27 mouse cellular contexts compared by ENCODE assay signal in genomic region chr2:174424301-174425085, GRCm38 (mm10). TPM values are rescaled to one million over a fixed set of nuclear protein-coding genes. Genes with fewer than 3 reads are reported as not detected.
DNase-seq lines count a peak whose midpoint lies in the region; ATAC-seq and TF ChIP-seq lines count a peak whose summit lies in the region.
"Had no signal": no experiment of that assay in that cellular context is flagged by ENCODE, and none has a peak within 500 bp of the region (broad histone marks: within the 10 kb centered on the region; RNA-seq: fewer than 3 reads in every experiment).

No protein-coding gene starts in this region.

- no peak for ATAC-seq in forebrain, embryonic 11.5 days (replicated peaks; ENCODE audit: low FRiP score)
- no peak for ATAC-seq in forebrain, postnatal 0 days
- peak; percentile 69 for ATAC-seq in kidney, embryonic 14.5 days (ENCODE audit: low FRiP score, low TSS enrichment)
- peak; percentile 47; the same call in 1 of the 2 replicates for ATAC-seq in kidney, embryonic 16.5 days (ENCODE audit: low FRiP score, low TSS enrichment)
- ATAC-seq: activated CD4-positive, CD25-positive, alpha-beta regulatory T cell, adult 4 months; CD4-positive, CD25-positive, alpha-beta regulatory T cell, adult 4 months; forebrain, embryonic 14.5 days; Patski had no signal

- H3K27me3 ChIP-seq in forebrain, embryonic 11.5 days (ENCODE audit: control insufficient read depth, insufficient read depth, low read length) = no peaks in the 10 kb centered on the region
- H3K27me3 ChIP-seq in forebrain, postnatal 0 days (ENCODE audit: insufficient read depth, low read length) = no peaks in the 10 kb centered on the region
- H3K27me3 ChIP-seq in kidney, embryonic 14.5 days (ENCODE audit: control insufficient read depth, insufficient read depth, low read length) = no peaks in the 10 kb centered on the region
- H3K27me3 ChIP-seq in kidney, embryonic 16.5 days (ENCODE audit: insufficient read depth, low read length) = no peaks in the 10 kb centered on the region
- H3K27me3 ChIP-seq: CH12.LX; embryonic facial prominence, embryonic 12.5 days; forebrain, embryonic 12.5 days; Patski had no signal

- H3K4me3 ChIP-seq in forebrain, embryonic 11.5 days (ENCODE audit: low read depth, low read length) = no peak overlapping the region
- H3K4me3 ChIP-seq in forebrain, postnatal 0 days (ENCODE audit: low read depth, low read length) = no peak overlapping the region
- H3K4me3 ChIP-seq in kidney, embryonic 14.5 days (ENCODE audit: low read length) = no peak overlapping the region
- no peak overlapping the region for H3K4me3 ChIP-seq in kidney, embryonic 16.5 days (ENCODE audit: low read length)
- H3K4me3 ChIP-seq: embryonic facial prominence, embryonic 10.5 days; embryonic facial prominence, embryonic 12.5 days; forebrain, embryonic 12.5 days had no signal

- WGBS in forebrain, embryonic 11.5 days = 95% methylated on average over 11 of the region's 11 CpGs
- 94% methylated on average over 11 of the region's 11 CpGs for WGBS in forebrain, postnatal 0 days
- 74% methylated on average over 11 of the region's 11 CpGs for WGBS in kidney, embryonic 14.5 days
- WGBS in kidney, embryonic 16.5 days = 70% methylated on average over 11 of the region's 11 CpGs

- no peaks in the 10 kb centered on the region for H3K9me3 ChIP-seq in forebrain, embryonic 11.5 days (ENCODE audit: control insufficient read depth, low read length)
- no peaks in the 10 kb centered on the region for H3K9me3 ChIP-seq in forebrain, postnatal 0 days (ENCODE audit: low read length)
- H3K9me3 ChIP-seq in kidney, embryonic 14.5 days (ENCODE audit: control insufficient read depth, low read length) = no peaks in the 10 kb centered on the region
- no peaks in the 10 kb centered on the region for H3K9me3 ChIP-seq in kidney, embryonic 16.5 days (ENCODE audit: low read length)
- H3K9me3 ChIP-seq: embryonic facial prominence, embryonic 10.5 days; embryonic facial prominence, embryonic 12.5 days; forebrain, embryonic 12.5 days; G1E had no signal

- no peaks in the 10 kb centered on the region for H3K4me1 ChIP-seq in forebrain, embryonic 11.5 days (replicated peaks; ENCODE audit: control insufficient read depth, insufficient read depth, low read length)
- no peaks in the 10 kb centered on the region for H3K4me1 ChIP-seq in forebrain, postnatal 0 days (ENCODE audit: insufficient read depth)
- no peaks in the 10 kb centered on the region for H3K4me1 ChIP-seq in kidney, embryonic 14.5 days (ENCODE audit: control insufficient read depth, insufficient read depth, low read length)
- peaks cover 6% of the 10 kb centered on the region; the same call in 1 of the 2 replicates for H3K4me1 ChIP-seq in kidney, embryonic 16.5 days (ENCODE audit: insufficient read depth, low read length)
- H3K4me1 ChIP-seq: embryonic facial prominence, embryonic 12.5 days had no signal

- peak; percentile 46 for DNase-seq in forebrain, embryonic 11.5 days (ENCODE audit: low spot score)
- DNase-seq in forebrain, postnatal 0 days = no peak
- DNase-seq in kidney, postnatal 4 days = no peak
- no peak for DNase-seq in kidney, adult 18-20 months
- peak; percentile 3 to 15 for DNase-seq in lung, postnatal 4 days
- DNase-seq in lung, postnatal 10 days = no peak
- DNase-seq: adrenal gland, adult 8-10 months; adrenal gland, postnatal 14 days; adrenal gland, postnatal 36 days; B cell, adult 2 months; cerebellum, adult 11-12 months; cerebellum, adult 2 months; cerebellum, adult 9-10 months; cerebellum, postnatal 10 days; cerebellum, postnatal 25 days had no signal

- H3K4me2 ChIP-seq in forebrain, embryonic 11.5 days (ENCODE audit: low read depth, low read length, severe bottlenecking) = no peak overlapping the region
- no peak overlapping the region for H3K4me2 ChIP-seq in forebrain, postnatal 0 days (ENCODE audit: low read depth)
- no peak overlapping the region for H3K4me2 ChIP-seq in kidney, embryonic 14.5 days (replicated peaks; ENCODE audit: low read depth, low read length)
- no peak overlapping the region for H3K4me2 ChIP-seq in kidney, embryonic 16.5 days (replicated peaks; ENCODE audit: low read depth, low read length)
- H3K4me2 ChIP-seq: embryonic facial prominence, embryonic 12.5 days; forebrain, embryonic 12.5 days had no signal

- peaks cover 8% of the 10 kb centered on the region; the same call in 1 of the 2 replicates for H3K36me3 ChIP-seq in forebrain, embryonic 11.5 days (ENCODE audit: control insufficient read depth, insufficient read depth, low read length)
- peaks cover 67% of the 10 kb centered on the region for H3K36me3 ChIP-seq in forebrain, postnatal 0 days (ENCODE audit: insufficient read depth)
- H3K36me3 ChIP-seq in kidney, embryonic 14.5 days (ENCODE audit: control insufficient read depth, insufficient read depth, low read length) = peaks cover 91% of the 10 kb centered on the region
- H3K36me3 ChIP-seq in kidney, embryonic 16.5 days (ENCODE audit: insufficient read depth, low read length) = peaks cover 91% of the 10 kb centered on the region

- TF ChIP-seq CTCF in forebrain, postnatal 0 days (IDR thresholded peaks at IDR 0.05; ENCODE audit: low read depth) = no peak

- no peak overlapping the region for H3K9ac ChIP-seq in forebrain, embryonic 11.5 days (ENCODE audit: low read length)
- H3K9ac ChIP-seq in forebrain, postnatal 0 days = no peak overlapping the region
- no peak overlapping the region for H3K9ac ChIP-seq in kidney, embryonic 14.5 days (ENCODE audit: low read depth, low read length)
- H3K9ac ChIP-seq in kidney, embryonic 16.5 days (replicated peaks; ENCODE audit: low read length) = no peak overlapping the region
- H3K9ac ChIP-seq: embryonic facial prominence, embryonic 12.5 days; forebrain, embryonic 12.5 days had no signal

- no peak overlapping the region for H3K27ac ChIP-seq in forebrain, embryonic 11.5 days (ENCODE audit: low read depth, low read length)
- H3K27ac ChIP-seq in forebrain, postnatal 0 days (ENCODE audit: low read depth, low read length) = no peak overlapping the region
- no peak overlapping the region for H3K27ac ChIP-seq in kidney, embryonic 14.5 days (ENCODE audit: low read depth, low read length)
- no peak overlapping the region for H3K27ac ChIP-seq in kidney, embryonic 16.5 days (ENCODE audit: low read length)
- H3K27ac ChIP-seq: embryonic facial prominence, embryonic 10.5 days; embryonic facial prominence, embryonic 12.5 days; forebrain, embryonic 12.5 days had no signal

RNA-seq across cellular contexts. Expression of gene Nelfcd, which starts 8.9 kb away (rescaled TPM):
- 178 and 192 TPM in 2 replicates for polyA plus RNA-seq in forebrain, embryonic 11.5 days (2014; fragmentation: Nextera tagmentation; extraction: Ambion mirVana)
- 45.6 and 65.6 TPM in 2 replicates for total RNA-seq in forebrain, postnatal 0 days (2014; rRNA removed)
- 75.7 and 90.7 TPM in 2 replicates for polyA plus RNA-seq in forebrain, postnatal 0 days (2015; fragmentation: Nextera tagmentation; extraction: Ambion mirVana)
- polyA plus RNA-seq in kidney, embryonic 14.5 days (2014; fragmentation: Nextera tagmentation; extraction: Ambion mirVana) = 96.8 and 139 TPM in 2 replicates
- polyA plus RNA-seq in kidney, embryonic 16.5 days (2015; fragmentation: Nextera tagmentation; extraction: Ambion mirVana) = 132 and 137 TPM in 2 replicates

RNA-seq across cellular contexts. Expression of gene Ctsz, which starts 14.3 kb away (rescaled TPM):
- 78.7 and 92.9 TPM in 2 replicates for polyA plus RNA-seq in forebrain, embryonic 11.5 days (2014; fragmentation: Nextera tagmentation; extraction: Ambion mirVana)
- 53.9 and 59.9 TPM in 2 replicates for total RNA-seq in forebrain, postnatal 0 days (2014; rRNA removed)
- polyA plus RNA-seq in forebrain, postnatal 0 days (2015; fragmentation: Nextera tagmentation; extraction: Ambion mirVana) = 72.3 and 74.7 TPM in 2 replicates
- 97.0 and 115 TPM in 2 replicates for polyA plus RNA-seq in kidney, embryonic 14.5 days (2014; fragmentation: Nextera tagmentation; extraction: Ambion mirVana)
- polyA plus RNA-seq in kidney, embryonic 16.5 days (2015; fragmentation: Nextera tagmentation; extraction: Ambion mirVana) = 153 and 173 TPM in 2 replicates

RNA-seq across cellular contexts. Expression of gene Tubb1, which starts 26.0 kb away (rescaled TPM):
- 4.9 and 6.3 TPM in 2 replicates for polyA plus RNA-seq in forebrain, embryonic 11.5 days (2014; fragmentation: Nextera tagmentation; extraction: Ambion mirVana)
- 0.38 TPM in 1 of 2 replicates, not detected in the other for total RNA-seq in forebrain, postnatal 0 days (2014; rRNA removed)
- 0.11 TPM in 1 of 2 replicates, not detected in the other for polyA plus RNA-seq in forebrain, postnatal 0 days (2015; fragmentation: Nextera tagmentation; extraction: Ambion mirVana)
- polyA plus RNA-seq in kidney, embryonic 14.5 days (2014; fragmentation: Nextera tagmentation; extraction: Ambion mirVana) = 0.96 and 3.2 TPM in 2 replicates
- 1.7 and 2.7 TPM in 2 replicates for polyA plus RNA-seq in kidney, embryonic 16.5 days (2015; fragmentation: Nextera tagmentation; extraction: Ambion mirVana)
- total RNA-seq: CH12.LX had no signal
- polyA plus RNA-seq: CD4-positive, CD25-positive, alpha-beta regulatory T cell, adult 4 months; cortical plate, adult 2 months; G1E; Patski had no signal

RNA-seq across cellular contexts. Expression of gene Atp5e, which starts 39.4 kb away (rescaled TPM):
- 600 and 613 TPM in 2 replicates for polyA plus RNA-seq in forebrain, embryonic 11.5 days (2014; fragmentation: Nextera tagmentation; extraction: Ambion mirVana)
- total RNA-seq in forebrain, postnatal 0 days (2014; rRNA removed) = 587 and 783 TPM in 2 replicates
- 714 and 873 TPM in 2 replicates for polyA plus RNA-seq in forebrain, postnatal 0 days (2015; fragmentation: Nextera tagmentation; extraction: Ambion mirVana)
- 829 and 1,167 TPM in 2 replicates for polyA plus RNA-seq in kidney, embryonic 14.5 days (2014; fragmentation: Nextera tagmentation; extraction: Ambion mirVana)
- polyA plus RNA-seq in kidney, embryonic 16.5 days (2015; fragmentation: Nextera tagmentation; extraction: Ambion mirVana) = 700 and 708 TPM in 2 replicates

RNA-seq across cellular contexts. Expression of gene Prelid3b, which starts 48.4 kb away (rescaled TPM):
- 127 and 132 TPM in 2 replicates for polyA plus RNA-seq in forebrain, embryonic 11.5 days (2014; fragmentation: Nextera tagmentation; extraction: Ambion mirVana)
- total RNA-seq in forebrain, postnatal 0 days (2014; rRNA removed) = 68.7 and 77.2 TPM in 2 replicates
- 106 and 107 TPM in 2 replicates for polyA plus RNA-seq in forebrain, postnatal 0 days (2015; fragmentation: Nextera tagmentation; extraction: Ambion mirVana)
- polyA plus RNA-seq in kidney, embryonic 14.5 days (2014; fragmentation: Nextera tagmentation; extraction: Ambion mirVana) = 104 and 110 TPM in 2 replicates
- polyA plus RNA-seq in kidney, embryonic 16.5 days (2015; fragmentation: Nextera tagmentation; extraction: Ambion mirVana) = 113 and 115 TPM in 2 replicates

Comparison
In these comparisons a context has a peak if more than half of its experiments do, and no peak if none do; other contexts are left out.
1. DNase-seq: peak in forebrain, embryonic 11.5 days (single experiment) and lung, postnatal 4 days (2 of 2); none in forebrain, postnatal 0 days (single experiment), kidney, postnatal 4 days (0 of 2), kidney, adult 18-20 months (single experiment) and lung, postnatal 10 days (single experiment).
2. ATAC-seq: peak in kidney, embryonic 14.5 days (single experiment) and kidney, embryonic 16.5 days (single experiment); none in forebrain, embryonic 11.5 days (single experiment) and forebrain, postnatal 0 days (single experiment).